Mouse (Mus musculus): ENCODE data around the gene Mrgpra6.

Mrgpra6 gene

DNA sequence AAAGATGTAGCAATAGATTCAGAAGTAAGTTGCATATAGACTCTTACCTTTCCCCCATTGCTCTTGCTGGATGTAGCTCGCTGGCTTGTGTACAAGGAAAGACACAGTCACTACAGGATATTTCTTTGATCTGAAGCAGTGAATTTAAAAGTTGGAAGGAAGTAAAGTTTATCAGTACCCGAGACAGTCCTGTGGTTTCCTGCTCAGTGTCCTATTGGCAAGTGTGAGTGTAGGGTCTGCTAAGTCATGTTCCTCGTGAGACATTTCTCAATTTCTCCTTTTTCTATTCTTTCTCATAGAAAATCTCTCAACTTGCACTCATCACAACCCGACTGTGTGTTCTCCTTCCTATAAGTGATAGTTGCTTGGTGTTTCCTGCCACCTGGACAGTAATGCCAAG is at the start of gene Mrgpra6:
TSS of gene Mrgpra6 (minus strand) at position 91 of the 400 bp plus-strand sequence.
- in situ Hi-C loops (cut with MseI, MboI), result no loop called here

DNA sequence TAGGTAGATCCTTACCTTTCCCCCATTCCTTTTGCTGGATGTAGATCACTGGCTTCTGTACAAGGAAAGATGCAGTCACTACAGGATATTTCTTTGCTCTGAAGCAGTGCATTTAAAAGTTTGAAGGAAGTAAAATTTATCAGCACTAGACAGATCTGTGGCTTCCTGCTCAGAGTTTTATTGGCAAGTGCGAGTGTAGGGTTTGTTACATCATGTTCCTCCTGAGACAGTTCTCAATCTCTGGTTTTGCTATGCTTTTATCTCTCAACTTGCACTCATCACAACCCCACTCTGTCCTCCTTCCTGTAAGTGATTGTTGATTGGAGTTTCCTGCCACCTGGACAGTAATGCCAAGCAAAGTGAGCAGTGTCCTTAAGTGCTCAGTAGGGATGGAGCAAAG is 48.0 kb upstream of the Mrgpra6 start, which contains the start of gene Mrgpra9:
TSS of gene Mrgpra9 (minus strand) at position 79 of the 400 bp plus-strand sequence.
- in situ Hi-C loops (cut with MseI, MboI), result no loop called here

DNA sequence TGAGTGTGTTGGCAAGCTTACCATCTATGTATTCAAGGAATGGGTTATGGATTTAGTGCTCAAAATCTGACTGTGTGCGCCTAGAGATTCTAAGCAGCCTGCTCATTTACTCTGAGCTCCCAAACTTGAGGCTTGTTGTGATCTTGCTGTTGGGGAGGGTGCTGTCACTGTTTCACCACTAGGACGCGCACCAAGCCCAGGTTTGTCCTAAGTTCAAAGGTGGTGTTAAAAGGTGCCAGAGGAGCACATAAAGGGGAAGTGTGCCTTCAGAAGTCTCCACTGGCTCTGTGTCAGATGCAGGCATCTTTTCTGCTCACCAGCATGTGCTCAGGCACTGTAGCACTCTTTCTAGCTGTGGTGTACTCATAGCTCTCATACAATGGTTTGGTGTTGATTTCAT is 39.9 kb upstream of the Mrgpra6 start:
- in situ Hi-C loops (cut with MseI, MboI), result no loop called here

DNA sequence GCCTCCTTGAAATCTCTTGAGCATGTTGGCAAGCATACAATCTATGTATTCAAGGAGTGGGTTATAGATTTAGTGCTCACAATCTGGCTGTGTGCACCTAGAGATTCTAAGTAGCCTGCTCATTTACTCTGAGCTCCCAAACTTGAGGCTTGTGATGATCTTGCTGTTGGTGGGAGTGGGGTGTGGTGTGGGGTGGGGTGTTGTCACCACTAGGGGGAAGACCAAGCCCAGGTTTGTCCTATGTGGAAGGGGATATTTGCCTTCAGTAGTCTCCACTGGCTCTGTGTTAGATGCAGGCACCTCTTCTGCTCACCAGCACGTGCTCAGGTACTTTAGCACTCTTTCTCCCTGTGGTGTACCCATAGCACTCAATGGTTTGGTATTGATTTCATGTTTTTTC is 9.4 kb downstream of the Mrgpra6 start:
- in situ Hi-C loops (cut with MseI, MboI), result no loop called here

DNA sequence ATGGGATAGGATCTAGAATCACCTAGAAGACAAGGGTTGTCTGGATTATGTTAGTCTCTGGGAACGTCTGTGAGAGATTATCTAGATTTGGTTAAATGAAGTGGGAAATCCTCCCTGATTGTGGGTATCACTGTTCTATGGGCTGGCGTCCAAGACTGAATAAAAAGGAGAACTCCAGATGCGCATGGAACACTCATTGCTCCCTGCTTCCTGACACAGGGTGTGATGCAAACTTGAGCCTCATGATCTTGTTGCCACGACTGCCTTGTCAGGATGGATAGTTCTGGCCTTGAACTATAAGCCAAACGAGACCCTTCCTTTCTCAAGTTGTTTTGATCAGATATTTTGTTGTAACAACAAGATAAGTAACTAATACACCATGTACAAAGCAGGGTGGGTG is 33.9 kb downstream of the Mrgpra6 start:
- in situ Hi-C loops (cut with MseI, MboI), result no loop called here

DNA sequence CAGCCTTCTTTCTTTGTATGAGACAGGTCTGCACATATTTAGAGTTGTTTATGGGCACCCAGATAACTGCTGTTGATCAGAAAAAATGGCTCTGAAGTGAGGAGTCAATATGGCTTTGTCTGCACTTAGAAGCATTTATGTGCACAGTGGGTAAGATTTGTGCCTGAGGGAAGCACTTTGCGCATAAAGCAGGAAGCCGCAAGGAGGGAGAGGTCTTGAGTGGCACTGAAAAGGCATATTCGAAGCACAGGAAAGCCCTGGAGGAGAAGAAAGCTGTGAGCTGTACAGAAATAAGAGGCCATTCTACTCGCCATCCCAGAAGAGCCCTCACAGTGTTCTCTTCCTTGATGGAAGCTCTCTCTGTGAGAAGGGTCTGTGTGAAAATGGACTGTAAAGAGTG is 39.7 kb downstream of the Mrgpra6 start:
- in situ Hi-C loops (cut with MseI, MboI), result no loop called here

DNA sequence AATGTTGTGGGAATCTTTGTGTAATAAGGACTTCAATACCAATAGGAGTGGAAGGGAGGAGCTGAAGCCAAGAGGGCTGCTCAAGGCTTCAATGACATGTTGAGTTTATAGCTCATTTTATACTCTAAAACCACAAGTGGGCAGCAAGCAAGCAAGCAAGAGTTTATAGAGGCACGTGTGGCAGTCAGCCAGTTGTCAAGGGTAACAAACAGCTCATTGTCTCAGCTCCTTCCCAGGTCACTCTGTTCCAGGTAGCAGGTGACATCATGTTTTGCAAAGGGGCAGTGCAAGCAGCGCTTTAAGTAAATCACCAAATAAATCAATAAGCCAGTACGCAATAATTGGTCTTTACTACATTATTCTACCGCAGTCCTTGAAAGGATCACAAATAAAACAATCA is 41.5 kb downstream of the Mrgpra6 start:
- in situ Hi-C loops (cut with MseI, MboI), result no loop called here

DNA sequence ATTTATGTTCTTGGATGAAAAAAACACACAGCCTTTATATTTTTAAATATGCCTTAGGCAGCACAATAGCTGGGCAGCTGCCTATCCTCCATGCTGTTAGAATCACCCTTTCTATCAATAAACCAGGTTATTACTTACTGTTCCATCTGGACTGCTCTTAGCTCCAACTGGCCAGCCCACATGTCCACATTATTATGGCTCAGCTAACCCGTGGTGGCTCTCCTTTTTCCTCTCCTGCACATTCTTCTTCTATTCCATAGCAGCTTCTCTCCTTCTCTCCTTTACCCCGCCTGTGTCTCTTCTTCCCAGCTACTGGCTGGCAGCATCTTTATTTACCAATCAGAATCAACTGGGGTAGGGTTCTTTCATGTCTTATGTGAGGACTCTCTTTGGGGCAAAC is 46.3 kb downstream of the Mrgpra6 start:
- in situ Hi-C loops (cut with MseI, MboI), result no loop called here

DNA sequence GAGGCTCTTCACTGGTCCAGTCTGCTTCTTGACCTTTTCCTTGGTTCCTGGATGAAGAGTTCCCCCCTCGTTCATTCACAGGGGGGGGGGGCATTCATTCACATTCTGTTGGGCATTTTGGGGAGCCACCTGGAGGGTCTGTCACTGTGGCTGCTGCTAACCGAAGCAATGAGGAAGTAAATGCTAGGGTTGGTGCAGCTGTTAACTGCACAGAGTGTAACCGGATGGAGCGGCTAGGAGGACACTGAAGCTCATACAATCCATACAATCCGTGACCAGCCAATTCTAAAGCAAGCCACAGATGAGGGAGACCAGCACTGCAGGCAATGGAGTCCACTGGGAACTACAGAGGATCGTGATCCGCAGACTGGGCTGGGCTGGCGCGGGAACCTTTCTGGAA is 47.0 kb downstream of the Mrgpra6 start:
- in situ Hi-C loops (cut with MseI, MboI), result no loop called here

DNA sequence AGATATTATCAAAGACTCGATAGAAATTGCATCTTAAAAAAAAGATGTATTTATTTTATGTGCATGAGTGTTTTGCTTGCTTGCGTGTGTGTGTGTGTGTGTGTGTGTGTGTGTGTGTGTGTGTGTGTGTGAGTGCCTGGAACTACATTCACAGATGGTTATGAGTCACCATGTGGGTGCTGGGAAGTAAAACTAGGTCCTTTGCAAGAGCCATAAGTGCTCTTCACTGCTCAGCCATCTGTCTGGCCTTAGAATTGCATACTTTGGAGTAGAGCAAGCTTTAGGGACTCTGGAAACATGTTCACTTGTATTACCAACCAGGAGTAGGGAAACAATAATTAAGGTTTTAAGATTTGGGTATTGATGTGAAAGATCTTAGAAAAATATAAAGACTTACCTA is 48.9 kb downstream of the Mrgpra6 start:
- in situ Hi-C loops (cut with MseI, MboI), result no loop called here

DNA sequence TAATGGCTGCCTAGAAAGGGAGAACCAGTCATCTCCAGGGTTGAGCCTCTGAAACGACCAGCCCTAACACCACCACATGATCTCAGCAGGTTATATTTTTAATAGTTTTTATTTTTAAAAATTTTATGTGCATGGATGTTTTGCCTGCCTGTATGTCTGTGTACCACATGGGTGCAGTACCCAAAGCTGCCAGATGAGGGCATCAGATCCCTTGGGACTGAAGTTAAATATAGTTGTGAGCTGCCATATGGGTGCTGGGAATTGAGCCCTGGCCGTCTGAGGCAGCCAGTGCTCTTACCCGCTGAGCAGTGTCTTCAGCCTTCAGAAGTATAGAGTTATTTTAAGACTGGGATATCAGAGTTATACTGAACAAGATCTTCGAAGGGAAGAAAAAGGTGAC is 49.3 kb downstream of the Mrgpra6 start:
- in situ Hi-C loops (cut with MseI, MboI), result no loop called here

DNA sequence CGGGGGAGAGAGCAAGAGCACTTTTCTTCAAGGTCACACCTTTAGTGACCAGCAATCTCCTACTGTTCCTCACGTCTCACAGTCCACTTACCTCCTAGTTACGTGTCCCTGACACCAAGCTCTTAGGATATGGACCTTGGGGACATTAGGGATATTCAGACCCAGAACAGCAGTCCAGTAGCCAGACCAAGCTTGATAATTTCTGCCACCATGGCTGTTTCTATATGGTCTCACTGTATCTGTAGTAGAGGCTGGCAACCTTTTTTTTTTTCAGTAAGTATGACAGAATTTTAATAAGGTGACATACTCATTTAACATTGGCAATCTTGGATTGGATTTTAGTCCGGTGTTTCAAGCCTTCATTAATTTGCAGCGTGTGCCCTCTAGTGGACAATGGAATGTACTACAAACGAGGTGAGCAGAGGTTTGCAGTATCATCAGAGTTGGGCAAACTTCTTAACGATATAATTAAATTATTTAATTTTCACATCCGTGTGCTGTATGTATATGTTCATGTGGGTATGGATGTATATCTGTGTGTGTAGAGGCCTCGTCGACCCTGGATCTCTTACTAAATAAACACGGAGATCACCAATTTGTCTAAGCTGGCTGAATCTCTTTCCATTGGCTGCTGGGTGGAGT is 54.2 kb downstream of the Mrgpra6 start:
- in situ Hi-C loops (cut with MseI, MboI), result no loop called here

DNA sequence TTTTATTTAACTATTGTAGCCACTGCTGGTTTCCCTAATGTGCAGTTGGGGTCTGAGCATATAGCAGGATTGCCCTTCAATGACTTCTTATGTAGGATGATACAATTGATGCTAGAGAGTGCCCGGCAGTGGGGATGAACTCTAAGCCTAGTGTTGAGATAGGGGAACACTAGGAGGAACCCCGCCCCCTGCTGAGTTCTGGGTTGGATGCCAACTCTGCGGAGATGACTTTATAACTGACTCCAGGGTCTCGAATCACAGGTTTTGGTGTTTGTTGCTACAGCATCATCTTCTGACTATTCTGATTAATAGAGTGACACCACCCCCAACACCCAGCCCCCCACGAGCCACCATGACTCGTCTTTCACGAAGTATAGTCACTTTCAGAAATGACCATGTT is 56.4 kb downstream of the Mrgpra6 start:
- in situ Hi-C loops (cut with MseI, MboI), result loop anchor here (5.0 kb wide), 1 partner anchor 126 kb away; no protein-coding TSS in a partner anchor

DNA sequence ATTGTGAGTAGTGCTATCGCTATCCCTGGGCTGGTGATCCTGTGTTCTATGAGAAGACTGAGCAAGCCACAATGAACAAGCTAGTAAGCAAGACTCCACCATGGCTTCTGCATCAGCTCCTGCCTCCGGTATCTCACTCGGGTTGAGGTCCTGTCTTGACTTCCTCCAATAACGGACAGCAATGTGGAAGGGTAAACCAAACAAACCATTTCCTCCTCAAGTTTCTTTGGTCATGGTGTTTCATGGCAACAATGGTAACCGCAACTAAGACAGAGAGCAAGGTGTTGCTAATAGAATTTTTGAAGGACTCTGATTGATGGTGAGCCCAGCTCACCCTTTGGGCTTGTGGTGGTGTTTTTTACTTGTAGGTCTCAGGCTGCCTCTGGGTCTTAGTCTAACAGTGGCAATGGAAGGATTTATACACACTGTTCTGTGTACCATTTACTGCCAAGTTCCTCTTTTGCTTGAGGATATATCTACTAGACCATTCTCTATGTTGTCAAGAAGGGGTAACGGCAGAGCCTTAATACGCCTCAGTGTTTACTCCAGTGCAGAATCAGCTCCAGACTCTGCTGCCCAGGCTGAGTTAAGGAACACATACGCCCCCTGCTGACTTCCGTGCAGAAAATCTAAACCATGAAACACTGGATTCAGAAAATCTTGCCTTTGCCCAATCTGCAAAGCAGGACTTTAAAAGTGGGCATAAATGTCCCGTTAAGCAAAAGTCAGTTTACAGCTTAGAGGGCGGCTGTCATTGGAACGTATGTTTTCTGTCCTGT is 58.5 kb downstream of the Mrgpra6 start:
- in situ Hi-C loops (cut with MseI, MboI), result loop anchor here (5.0 kb wide), 1 partner anchor 124 kb away; no protein-coding TSS in a partner anchor

DNA sequence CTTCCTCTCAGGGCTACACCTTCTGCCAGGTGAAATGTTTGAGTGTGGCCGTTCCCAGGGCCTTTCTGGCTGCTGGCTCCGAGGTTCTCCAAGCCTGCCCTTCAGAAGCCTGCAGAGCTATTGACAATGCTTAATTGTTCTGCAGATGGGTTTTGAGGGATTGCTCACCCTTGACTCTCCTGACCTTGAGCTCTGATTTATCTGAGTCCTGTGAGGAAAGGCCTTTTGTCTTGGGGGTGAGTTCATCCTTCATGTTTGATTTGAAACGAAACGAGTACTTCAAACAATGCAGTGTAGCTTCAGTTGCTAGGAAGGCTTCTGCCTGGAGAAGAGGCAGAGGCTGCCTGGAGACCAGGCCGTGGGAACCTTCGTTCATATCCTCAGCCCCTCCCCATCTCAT is 60.4 kb downstream of the Mrgpra6 start:
- in situ Hi-C loops (cut with MseI, MboI), result no loop called here

DNA sequence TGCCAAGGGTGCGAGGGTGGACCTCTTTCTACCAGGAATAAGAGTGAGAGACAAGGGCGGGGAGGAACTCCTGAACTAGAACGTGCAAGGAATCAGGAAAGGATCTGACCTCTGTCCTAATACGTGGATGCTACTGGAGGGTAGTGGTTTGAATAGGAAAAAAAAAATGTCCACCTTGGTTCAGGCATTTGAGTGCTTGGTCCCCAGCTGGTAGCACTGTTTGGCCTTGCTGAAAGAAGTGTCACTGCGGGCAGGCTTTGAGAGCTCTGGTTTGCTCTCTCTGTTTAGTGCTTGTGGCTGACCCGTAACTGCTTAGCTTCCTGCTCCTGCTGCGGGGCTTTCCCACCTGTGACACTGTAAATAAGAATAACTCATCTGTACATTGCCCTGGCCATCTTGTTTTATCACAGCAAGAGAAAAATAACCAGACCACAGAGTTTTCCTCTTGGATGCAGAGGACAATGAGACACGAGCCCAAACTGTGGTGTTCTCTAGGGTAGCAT is 64.8 kb downstream of the Mrgpra6 start:
- in situ Hi-C loops (cut with MseI, MboI), result no loop called here
